Mouse (Mus musculus): ENCODE measurements at regions not wholly inside any gene's neighbourhood (a gene's known extent, or its start where the extent isn't known, plus 50 kb on each side); places are given as distances from the start of the nearest gene placed in this dataset.

GRCm38 (mm10) chr12:29192391-29192790 lies 335.8 kb upstream of the Myt1l start:
- WGBS, result 82% methylated on average over 3 of the region's 3 CpGs
- Histone ChIP-seq H3K36me3 (ENCODE audit: control insufficient read depth, insufficient read depth, low read length) (no peaks in the 10 kb centered on the region), H3K4me1 (ENCODE audit: control insufficient read depth, insufficient read depth, low read length) (no peaks in the 10 kb centered on the region), H3K4me3 (ENCODE audit: low read length) (no peak overlapping the region), H3K4me2 (ENCODE audit: low read depth, low read length) (no peak overlapping the region), H3K9ac (ENCODE audit: low read depth, low read length) (no peak overlapping the region), H3K9me3 (ENCODE audit: control insufficient read depth, low read length) (no peaks in the 10 kb centered on the region), H3K27me3 (replicated peaks; ENCODE audit: control insufficient read depth, insufficient read depth, low read length) (no peaks in the 10 kb centered on the region), H3K27ac (ENCODE audit: low read length) (no peak overlapping the region)
- no peak for ATAC-seq

GRCm38 (mm10) chr12:29211946-29212345 lies 316.2 kb upstream of the Myt1l start:
- Histone ChIP-seq H3K4me3 (ENCODE audit: low read length) (no peak overlapping the region), H3K4me2 (ENCODE audit: low read depth, low read length) (no peak overlapping the region), H3K27ac (ENCODE audit: low read length) (no peak overlapping the region), H3K27me3 (replicated peaks; ENCODE audit: control insufficient read depth, insufficient read depth, low read length) (no peaks in the 10 kb centered on the region), H3K9ac (ENCODE audit: low read depth, low read length) (no peak overlapping the region), H3K4me1 (ENCODE audit: control insufficient read depth, insufficient read depth, low read length) (no peaks in the 10 kb centered on the region), H3K36me3 (ENCODE audit: control insufficient read depth, insufficient read depth, low read length) (no peaks in the 10 kb centered on the region), H3K9me3 (ENCODE audit: control insufficient read depth, low read length) (no peaks in the 10 kb centered on the region)
- WGBS, result 68% methylated on average over 3 of the region's 3 CpGs
- ATAC-seq, result no peak

GRCm38 (mm10) chr12:29213625-29214024 lies 314.6 kb upstream of the Myt1l start:
- Histone ChIP-seq H3K4me3 (ENCODE audit: low read length) (no peak overlapping the region), H3K4me2 (ENCODE audit: low read depth, low read length) (no peak overlapping the region), H3K9me3 (ENCODE audit: control insufficient read depth, low read length) (no peaks in the 10 kb centered on the region), H3K27ac (ENCODE audit: low read length) (no peak overlapping the region), H3K36me3 (ENCODE audit: control insufficient read depth, insufficient read depth, low read length) (no peaks in the 10 kb centered on the region), H3K27me3 (replicated peaks; ENCODE audit: control insufficient read depth, insufficient read depth, low read length) (no peaks in the 10 kb centered on the region), H3K9ac (ENCODE audit: low read depth, low read length) (no peak overlapping the region), H3K4me1 (ENCODE audit: control insufficient read depth, insufficient read depth, low read length) (no peaks in the 10 kb centered on the region)
- ATAC-seq, result no peak
- WGBS, result 90% methylated on average over 1 of the region's 1 CpGs

- Histone ChIP-seq H3K9ac (ENCODE audit: low read depth, low read length) (no peak overlapping the region), H3K36me3 (ENCODE audit: control insufficient read depth, insufficient read depth, low read length) (no peaks in the 10 kb centered on the region), H3K27ac (ENCODE audit: low read length) (no peak overlapping the region), H3K27me3 (replicated peaks; ENCODE audit: control insufficient read depth, insufficient read depth, low read length) (no peaks in the 10 kb centered on the region), H3K4me1 (ENCODE audit: control insufficient read depth, insufficient read depth, low read length) (no peaks in the 10 kb centered on the region), H3K4me3 (ENCODE audit: low read length) (no peak overlapping the region), H3K9me3 (ENCODE audit: control insufficient read depth, low read length) (no peaks in the 10 kb centered on the region), H3K4me2 (ENCODE audit: low read depth, low read length) (no peak overlapping the region)
- no peak for ATAC-seq
- WGBS, result 77% methylated on average over 6 of the region's 6 CpGs
Measured at GRCm38 (mm10) chr12:29222099-29222498, 306.1 kb upstream of the Myt1l start.

- no peaks in the 10 kb centered on the region for H3K9me3 ChIP-seq (ENCODE audit: control insufficient read depth, low read length)
- no peaks in the 10 kb centered on the region for H3K36me3 ChIP-seq (ENCODE audit: control insufficient read depth, insufficient read depth, low read length)
- H3K9ac ChIP-seq (ENCODE audit: low read depth, low read length), result no peak overlapping the region
- H3K27ac ChIP-seq (ENCODE audit: low read length), result no peak overlapping the region
- no peak overlapping the region for H3K4me3 ChIP-seq (ENCODE audit: low read length)
- H3K4me2 ChIP-seq (ENCODE audit: low read depth, low read length), result no peak overlapping the region
- WGBS, result 53% methylated on average over 1 of the region's 1 CpGs
- ATAC-seq, result no peak
- no peaks in the 10 kb centered on the region for H3K27me3 ChIP-seq (replicated peaks; ENCODE audit: control insufficient read depth, insufficient read depth, low read length)
- no peaks in the 10 kb centered on the region for H3K4me1 ChIP-seq (ENCODE audit: control insufficient read depth, insufficient read depth, low read length)
Measured at GRCm38 (mm10) chr12:29226001-29226400, 302.2 kb upstream of the Myt1l start.

- H3K4me1 ChIP-seq (ENCODE audit: control insufficient read depth, insufficient read depth, low read length), result no peaks in the 10 kb centered on the region
- H3K4me3 ChIP-seq (ENCODE audit: low read length), result no peak overlapping the region
- H3K27ac ChIP-seq (ENCODE audit: low read length), result no peak overlapping the region
- ATAC-seq, result no peak
- H3K9me3 ChIP-seq (ENCODE audit: control insufficient read depth, low read length), result no peaks in the 10 kb centered on the region
- no peak overlapping the region for H3K4me2 ChIP-seq (ENCODE audit: low read depth, low read length)
- no peak overlapping the region for H3K9ac ChIP-seq (ENCODE audit: low read depth, low read length)
- H3K36me3 ChIP-seq (ENCODE audit: control insufficient read depth, insufficient read depth, low read length), result no peaks in the 10 kb centered on the region
- no peaks in the 10 kb centered on the region for H3K27me3 ChIP-seq (replicated peaks; ENCODE audit: control insufficient read depth, insufficient read depth, low read length)
- 42% methylated on average over 16 of the region's 16 CpGs for WGBS
Measured at GRCm38 (mm10) chr12:29232492-29233447, 295.4 kb upstream of the Myt1l start.

- ATAC-seq, result no peak
- 86% methylated on average over 2 of the region's 2 CpGs for WGBS
- Histone ChIP-seq H3K4me3 (ENCODE audit: low read length) (no peak overlapping the region), H3K27ac (ENCODE audit: low read length) (no peak overlapping the region), H3K4me1 (ENCODE audit: control insufficient read depth, insufficient read depth, low read length) (no peaks in the 10 kb centered on the region; the same call in 1 of the 2 replicates), H3K9ac (ENCODE audit: low read depth, low read length) (no peak overlapping the region), H3K9me3 (ENCODE audit: control insufficient read depth, low read length) (no peaks in the 10 kb centered on the region), H3K27me3 (replicated peaks; ENCODE audit: control insufficient read depth, insufficient read depth, low read length) (no peaks in the 10 kb centered on the region), H3K36me3 (ENCODE audit: control insufficient read depth, insufficient read depth, low read length) (no peaks in the 10 kb centered on the region), H3K4me2 (ENCODE audit: low read depth, low read length) (no peak overlapping the region)
Measured at GRCm38 (mm10) chr12:29236496-29236895, 291.7 kb upstream of the Myt1l start.

GRCm38 (mm10) chr12:29237516-29237915 lies 290.7 kb upstream of the Myt1l start:
- H3K9ac ChIP-seq (ENCODE audit: low read depth, low read length), result no peak overlapping the region
- H3K36me3 ChIP-seq (ENCODE audit: control insufficient read depth, insufficient read depth, low read length), result no peaks in the 10 kb centered on the region
- no peak overlapping the region for H3K4me3 ChIP-seq (ENCODE audit: low read length)
- no peaks in the 10 kb centered on the region for H3K9me3 ChIP-seq (ENCODE audit: control insufficient read depth, low read length)
- H3K27me3 ChIP-seq (replicated peaks; ENCODE audit: control insufficient read depth, insufficient read depth, low read length), result no peaks in the 10 kb centered on the region
- H3K4me1 ChIP-seq (ENCODE audit: control insufficient read depth, insufficient read depth, low read length), result no peaks in the 10 kb centered on the region; the same call in 1 of the 2 replicates
- ATAC-seq, result no peak
- no peak overlapping the region for H3K4me2 ChIP-seq (ENCODE audit: low read depth, low read length)
- H3K27ac ChIP-seq (ENCODE audit: low read length), result no peak overlapping the region
- WGBS, result 61% methylated on average over 5 of the region's 5 CpGs

- H3K4me2 ChIP-seq (ENCODE audit: low read depth, low read length), result no peak overlapping the region
- H3K4me1 ChIP-seq (ENCODE audit: control insufficient read depth, insufficient read depth, low read length), result no peaks in the 10 kb centered on the region; the same call in 1 of the 2 replicates
- WGBS, result 65% methylated on average over 3 of the region's 3 CpGs
- H3K27ac ChIP-seq (ENCODE audit: low read length), result no peak overlapping the region
- H3K27me3 ChIP-seq (replicated peaks; ENCODE audit: control insufficient read depth, insufficient read depth, low read length), result no peaks in the 10 kb centered on the region
- H3K9me3 ChIP-seq (ENCODE audit: control insufficient read depth, low read length), result no peaks in the 10 kb centered on the region
- no peaks in the 10 kb centered on the region for H3K36me3 ChIP-seq (ENCODE audit: control insufficient read depth, insufficient read depth, low read length)
- H3K9ac ChIP-seq (ENCODE audit: low read depth, low read length), result no peak overlapping the region
- peak; percentile 67 for ATAC-seq
- no peak overlapping the region for H3K4me3 ChIP-seq (ENCODE audit: low read length)
Measured at GRCm38 (mm10) chr12:29239482-29239881, 288.7 kb upstream of the Myt1l start.
